Mouse (Mus musculus) kidney, postnatal 36 days (tissue): ENCODE results near the gene Hmga1.

Source experiments
- DNase-seq, 2 experiments: peaks; one replicate each; pipeline ENCODE4 v3.0.0; 2021 to 2022; ENCODE audit warnings: mixed read lengths in 2 of 2

The Hmga1 gene

GRCm38 (mm10) chr17:27592565-27592910, 36.2 kb downstream of the Hmga1 start:
- DNase-seq, result no peak

- DNase-seq, result no peak
Measured at GRCm38 (mm10) chr17:27595659-27596375, 39.5 kb downstream of the Hmga1 start.

- no peak for DNase-seq
Measured at GRCm38 (mm10) chr17:27596376-27597190, 40.3 kb downstream of the Hmga1 start.

GRCm38 (mm10) chr17:27600286-27600685, 44.0 kb downstream of the Hmga1 start:
- DNase-seq, result no peak

GRCm38 (mm10) chr17:27600869-27601268, 44.6 kb downstream of the Hmga1 start:
- DNase-seq, result no peak

- DNase-seq, result no peak
Measured at GRCm38 (mm10) chr17:27603036-27603435, 46.7 kb downstream of the Hmga1 start.

GRCm38 (mm10) chr17:27603522-27604234, 47.4 kb downstream of the Hmga1 start:
- no peak for DNase-seq

GRCm38 (mm10) chr17:27609576-27609975, 53.3 kb downstream of the Hmga1 start:
- DNase-seq, result no peak

- no peak for DNase-seq
Measured at GRCm38 (mm10) chr17:27610679-27611518, 54.6 kb downstream of the Hmga1 start.

- no peak for DNase-seq
Measured at GRCm38 (mm10) chr17:27611519-27611884, 55.2 kb downstream of the Hmga1 start.

GRCm38 (mm10) chr17:27611994-27612393, 55.7 kb downstream of the Hmga1 start:
- no peak for DNase-seq

GRCm38 (mm10) chr17:27613016-27613415, 56.7 kb downstream of the Hmga1 start:
- no peak for DNase-seq
